Mouse (Mus musculus): ENCODE results near the gene Arhgef19. TPM values are rescaled to one million over a fixed set of nuclear protein-coding genes. Genes with fewer than 3 reads are reported as not detected.

Arhgef19 gene
- polyA plus RNA-seq, 1 experiment = 4.9 TPM

DNA sequence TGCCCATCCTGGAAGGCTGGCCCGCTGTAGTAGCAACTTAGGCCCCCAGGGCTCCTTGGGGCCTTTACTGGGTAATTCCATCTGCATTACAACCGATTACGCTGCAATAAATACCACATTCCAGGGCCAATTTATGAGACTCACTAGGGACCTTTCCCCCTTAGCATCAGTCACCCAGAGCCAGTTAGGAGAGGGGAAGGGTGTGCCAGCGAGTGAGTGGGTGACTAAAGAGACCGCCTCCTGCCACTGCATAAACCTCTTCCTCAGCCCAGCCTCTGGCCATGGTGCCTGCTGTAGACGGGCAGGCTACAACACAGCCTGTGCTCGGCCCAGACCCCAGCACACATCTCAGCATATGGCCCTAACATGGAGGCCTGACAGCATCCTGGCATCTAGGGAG lies 58.6 kb downstream of the Arhgef19 start:
- Histone ChIP-seq H3K27ac (ENCODE audit: insufficient read depth, low read depth, low read length) (no peak overlapping the region), H3K27me3 (replicated peaks; ENCODE audit: control insufficient read depth, insufficient read depth, low read length) (no peaks in the 10 kb centered on the region), H3K4me1 (ENCODE audit: control insufficient read depth, insufficient read depth, low read length) (no peaks in the 10 kb centered on the region), H3K36me3 (ENCODE audit: control insufficient read depth, insufficient read depth, low read length) (no peaks in the 10 kb centered on the region), H3K4me3 (ENCODE audit: insufficient read depth, low read depth, low read length) (no peak overlapping the region)
- no peak for DNase-seq
- WGBS = 67% methylated on average over 7 of the region's 7 CpGs
- TF ChIP-seq POLR2A (IDR thresholded peaks at IDR 0.05; ENCODE audit: low read depth, low read length) = no peak
- TF ChIP-seq CTCF (conservative IDR thresholded peaks at IDR 0.05; ENCODE audit: insufficient read depth, insufficient read length, low read depth, low read length) = no peak

DNA sequence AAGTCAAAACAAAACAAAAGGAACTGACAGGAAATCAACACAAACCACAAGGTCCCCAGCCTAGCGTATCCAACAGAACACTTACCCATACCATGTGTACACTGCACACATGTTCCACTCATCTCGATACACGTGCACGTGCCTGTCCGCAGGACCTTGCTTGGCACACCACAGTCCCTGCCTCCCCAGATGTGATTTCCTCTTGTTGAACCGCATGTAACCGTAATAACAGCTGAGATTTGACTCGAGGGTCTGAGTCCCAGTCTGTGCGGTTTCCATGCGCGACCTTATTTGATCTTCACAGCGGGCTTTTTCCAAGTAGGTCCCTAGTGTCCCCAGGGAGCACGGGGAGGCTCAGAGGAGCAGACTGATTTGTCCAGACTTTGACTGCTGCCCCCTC lies 60.1 kb downstream of the Arhgef19 start:
- WGBS = 72% methylated on average over 13 of the region's 13 CpGs

DNA sequence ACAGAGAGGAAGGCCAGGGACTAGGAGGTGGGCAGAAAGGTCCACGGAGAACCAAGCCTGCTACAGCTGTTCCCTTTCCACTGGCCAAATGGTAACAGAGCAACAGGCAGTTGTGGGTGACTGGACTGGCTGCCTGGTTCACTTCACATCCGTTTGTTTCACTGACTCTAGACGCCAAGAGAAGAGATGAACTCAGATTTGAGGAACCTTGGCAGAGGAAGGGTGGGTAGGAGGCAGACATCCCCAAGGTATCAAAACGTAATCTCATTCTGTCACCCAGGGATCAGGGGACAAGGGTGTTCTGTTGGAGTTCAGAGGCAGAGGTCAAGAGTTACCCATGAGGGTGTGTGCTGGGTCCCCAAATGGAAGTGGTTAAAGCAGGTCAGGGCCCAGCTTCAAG lies 60.9 kb downstream of the Arhgef19 start:
- Histone ChIP-seq H3K36me3 (ENCODE audit: control insufficient read depth, insufficient read depth, low read length) (no peaks in the 10 kb centered on the region), H3K27me3 (replicated peaks; ENCODE audit: control insufficient read depth, insufficient read depth, low read length) (no peaks in the 10 kb centered on the region), H3K4me3 (ENCODE audit: insufficient read depth, low read depth, low read length) (no peak overlapping the region), H3K27ac (ENCODE audit: insufficient read depth, low read depth, low read length) (no peak overlapping the region), H3K4me1 (ENCODE audit: control insufficient read depth, insufficient read depth, low read length) (no peaks in the 10 kb centered on the region)
- 68% methylated on average over 4 of the region's 4 CpGs for whole genome bisulfite sequencing
- DNase-seq = no peak
- no peak for TF ChIP-seq CTCF (conservative IDR thresholded peaks at IDR 0.05; ENCODE audit: insufficient read depth, insufficient read length, low read depth, low read length)
- no peak for TF ChIP-seq POLR2A (IDR thresholded peaks at IDR 0.05; ENCODE audit: low read depth, low read length)

More for the DNA sequence above, 60.1 kb downstream of the Arhgef19 start:
- Histone ChIP-seq H3K36me3 (ENCODE audit: control insufficient read depth, insufficient read depth, low read length) (no peaks in the 10 kb centered on the region), H3K27ac (ENCODE audit: insufficient read depth, low read depth, low read length) (no peak overlapping the region), H3K4me3 (ENCODE audit: insufficient read depth, low read depth, low read length) (no peak overlapping the region), H3K4me1 (ENCODE audit: control insufficient read depth, insufficient read depth, low read length) (no peaks in the 10 kb centered on the region), H3K27me3 (replicated peaks; ENCODE audit: control insufficient read depth, insufficient read depth, low read length) (no peaks in the 10 kb centered on the region)
- TF ChIP-seq CTCF (conservative IDR thresholded peaks at IDR 0.05; ENCODE audit: insufficient read depth, insufficient read length, low read depth, low read length) = no peak
- no peak for TF ChIP-seq POLR2A (IDR thresholded peaks at IDR 0.05; ENCODE audit: low read depth, low read length)
- no peak for DNase-seq

DNA sequence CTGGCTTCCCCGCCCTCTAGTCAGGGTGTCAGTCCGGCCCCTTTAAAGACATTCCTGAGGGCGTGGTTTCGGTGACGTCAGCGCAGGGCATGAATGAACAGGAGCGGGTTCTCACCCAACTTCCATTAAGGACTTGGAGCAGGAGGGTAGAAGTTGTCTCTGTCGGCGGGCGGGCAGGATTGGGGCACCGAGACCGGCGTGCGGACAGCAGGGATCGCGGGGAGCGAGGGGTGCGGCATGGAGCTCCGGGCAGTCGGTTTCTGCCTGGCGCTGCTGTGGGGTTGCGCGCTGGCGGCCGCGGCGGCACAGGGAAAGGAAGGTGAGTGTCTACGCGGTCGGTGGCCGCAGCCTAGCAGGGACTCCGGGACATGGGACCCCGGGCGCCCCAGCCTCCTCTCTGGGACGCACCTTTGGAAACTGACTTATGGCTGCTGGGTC lies 61.8 kb downstream of the Arhgef19 start, which contains the start of gene Epha2:
TSS of gene Epha2 (plus strand) at position 125 of the 438 bp plus-strand sequence.
- Histone ChIP-seq H3K36me3 (ENCODE audit: control insufficient read depth, insufficient read depth, low read length) (no peaks in the 10 kb centered on the region), H3K4me1 (ENCODE audit: control insufficient read depth, insufficient read depth, low read length) (no peaks in the 10 kb centered on the region), H3K27me3 (replicated peaks; ENCODE audit: control insufficient read depth, insufficient read depth, low read length) (no peaks in the 10 kb centered on the region), H3K27ac (ENCODE audit: insufficient read depth, low read depth, low read length) (peak within 1 kb of the TSS; percentile 73), H3K4me3 (ENCODE audit: insufficient read depth, low read depth, low read length) (peak within 1 kb of the TSS; percentile 90)
- TF ChIP-seq POLR2A (IDR thresholded peaks at IDR 0.05; ENCODE audit: low read depth, low read length) (peak; percentile 84), CTCF (conservative IDR thresholded peaks at IDR 0.05; ENCODE audit: insufficient read depth, insufficient read length, low read depth, low read length) (no peak)
- peak; percentile 96 for DNase-seq
- 1% methylated on average over 35 of the region's 35 CpGs for WGBS

DNA sequence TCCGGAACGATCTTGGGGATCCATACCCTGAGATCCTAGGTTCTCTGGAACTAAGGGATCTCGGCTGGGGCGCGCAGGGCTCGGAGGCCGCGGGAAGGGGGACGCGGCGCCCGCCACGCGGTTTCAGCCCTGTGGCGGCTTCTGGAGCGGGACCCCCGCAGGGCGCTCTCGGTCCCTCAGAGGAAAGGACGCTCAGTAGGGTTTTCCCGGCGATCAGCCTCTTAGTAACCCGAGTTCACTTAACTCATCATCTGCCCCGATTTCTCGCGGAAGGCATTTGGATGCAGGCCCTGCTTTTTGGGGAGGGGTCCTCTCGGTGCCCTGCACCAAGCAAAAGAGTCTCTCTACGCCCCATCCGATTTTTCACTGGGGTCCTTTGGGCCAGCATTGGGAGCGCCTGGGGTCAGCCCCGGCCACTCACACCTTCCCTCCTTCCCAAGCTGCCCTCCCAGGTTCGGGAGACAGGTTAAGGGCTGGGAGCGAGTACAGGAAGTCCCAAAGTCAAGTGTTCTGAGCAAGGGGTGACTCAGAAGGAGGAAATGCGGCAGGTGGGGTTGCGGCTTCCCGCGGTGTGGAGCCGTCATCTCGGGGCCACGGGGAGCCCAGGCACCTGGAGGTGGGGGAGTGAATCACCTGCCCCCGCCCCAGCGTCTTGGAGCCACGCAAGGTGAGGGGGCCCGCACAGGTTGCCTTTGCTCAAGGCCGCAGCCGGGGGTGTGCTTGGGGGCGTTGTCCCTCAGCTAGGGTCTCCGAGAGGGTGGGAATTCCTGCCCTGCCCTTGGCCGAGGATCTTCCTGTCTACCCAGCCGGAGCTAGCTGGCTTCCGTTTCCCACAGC lies 62.5 kb downstream of the Arhgef19 start:
- no peak for DNase-seq
- TF ChIP-seq CTCF (conservative IDR thresholded peaks at IDR 0.05; ENCODE audit: insufficient read depth, insufficient read length, low read depth, low read length) = no peak
- no peak for TF ChIP-seq POLR2A (IDR thresholded peaks at IDR 0.05; ENCODE audit: low read depth, low read length)
- WGBS = 6% methylated on average over 51 of the region's 51 CpGs
- peak overlapping the region; percentile 90 for H3K4me3 ChIP-seq (ENCODE audit: insufficient read depth, low read depth, low read length)
- peak overlapping the region; percentile 73 for H3K27ac ChIP-seq (ENCODE audit: insufficient read depth, low read depth, low read length)
- no peaks in the 10 kb centered on the region for H3K27me3 ChIP-seq (replicated peaks; ENCODE audit: control insufficient read depth, insufficient read depth, low read length)
- no peaks in the 10 kb centered on the region for H3K36me3 ChIP-seq (ENCODE audit: control insufficient read depth, insufficient read depth, low read length)
- no peaks in the 10 kb centered on the region for H3K4me1 ChIP-seq (ENCODE audit: control insufficient read depth, insufficient read depth, low read length)

DNA sequence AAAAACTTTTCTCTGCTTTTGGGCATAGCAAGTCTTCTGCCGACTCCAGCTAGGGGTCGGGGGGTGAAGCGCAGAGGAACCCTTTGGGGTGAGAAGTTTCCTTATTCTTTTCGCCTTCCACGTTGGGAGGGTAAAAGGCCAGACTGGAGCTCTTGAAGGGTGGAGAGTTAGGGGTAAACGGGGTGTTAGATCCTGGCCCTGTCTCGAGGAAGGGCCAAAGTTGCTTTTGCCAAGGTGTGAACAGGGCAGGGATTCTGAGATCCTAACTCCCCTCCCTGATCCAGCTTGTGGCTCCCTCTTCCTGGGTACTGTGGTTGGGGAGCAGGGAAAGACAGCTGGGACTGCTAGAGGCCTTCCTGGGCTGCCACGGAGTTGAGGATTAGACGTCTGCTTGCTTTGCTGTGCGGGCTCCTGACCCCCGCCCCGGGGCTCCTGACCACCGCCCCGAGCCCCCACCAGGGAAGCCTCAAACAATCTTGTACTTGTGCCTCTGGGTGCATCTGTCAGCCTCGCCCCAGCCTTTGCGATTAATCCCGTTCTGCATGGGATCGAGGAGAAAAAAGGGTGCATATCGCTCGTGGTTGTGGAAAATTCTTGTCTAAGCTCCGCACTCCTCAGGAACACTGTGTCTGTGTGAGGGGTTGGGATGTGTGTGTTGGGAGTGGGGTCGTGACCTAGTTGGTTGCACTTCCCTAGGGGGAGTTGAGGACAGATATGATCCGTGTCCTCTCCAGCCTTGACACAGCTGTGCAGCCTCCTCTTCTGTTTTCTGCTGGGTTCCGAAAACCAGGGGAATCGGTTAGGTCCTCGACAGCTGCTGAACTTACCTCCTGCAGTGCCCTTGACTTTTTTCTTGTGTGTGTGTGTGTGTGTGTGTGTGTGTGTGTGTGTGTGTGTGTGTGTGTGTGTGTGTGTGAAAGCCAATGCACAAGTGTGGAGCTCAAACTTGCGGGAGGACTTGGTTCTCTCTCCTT lies 63.4 kb downstream of the Arhgef19 start:
- no peaks in the 10 kb centered on the region for H3K27me3 ChIP-seq (replicated peaks; ENCODE audit: control insufficient read depth, insufficient read depth, low read length)
- no peak for DNase-seq
- WGBS = 49% methylated on average over 27 of the region's 27 CpGs
- H3K27ac ChIP-seq (ENCODE audit: insufficient read depth, low read depth, low read length) = peak overlapping the region; percentile 32
- TF ChIP-seq CTCF (conservative IDR thresholded peaks at IDR 0.05; ENCODE audit: insufficient read depth, insufficient read length, low read depth, low read length) = no peak
- TF ChIP-seq POLR2A (IDR thresholded peaks at IDR 0.05; ENCODE audit: low read depth, low read length) = no peak
- H3K36me3 ChIP-seq (ENCODE audit: control insufficient read depth, insufficient read depth, low read length) = no peaks in the 10 kb centered on the region
- no peaks in the 10 kb centered on the region for H3K4me1 ChIP-seq (ENCODE audit: control insufficient read depth, insufficient read depth, low read length)
- peak overlapping the region; percentile 90 for H3K4me3 ChIP-seq (ENCODE audit: insufficient read depth, low read depth, low read length)

All from kidney, adult 2 months (tissue).